Mouse (Mus musculus) intestine, embryonic 16.5 days (tissue): Measurements from ENCODE around the gene Gpr132. TPM values are rescaled to one million over a fixed set of nuclear protein-coding genes. Genes with fewer than 3 reads are reported as not detected.

ENCODE experiments used
- ATAC-seq: fragments of 200-750 bp; cut with Nextera tagmentation; 2 replicates; pipeline ENCODE4 v1.8.0; 2017; ENCODE audit warnings: moderate TSS enrichment, moderate library complexity
- H3K27ac ChIP-seq: fragments of 300-500 bp; sonication (generic); 2 replicates; pipeline ENCODE4 v1.5.1; 2014; ENCODE audit warnings: mild to moderate bottlenecking, low read length
- H3K27me3 ChIP-seq: fragments of 300-500 bp; sonication (generic); replicated peaks from 2 replicates; pipeline ENCODE4 v1.6.1; 2014; ENCODE audit warnings: low read length, control low read depth, mixed read lengths; ENCODE audit not compliant: control insufficient read depth, insufficient read depth
- H3K36me3 ChIP-seq: fragments of 300-500 bp; sonication (generic); 2 replicates; pipeline ENCODE4 v1.6.1; 2014; ENCODE audit warnings: low read length, control low read depth; ENCODE audit not compliant: control insufficient read depth, insufficient read depth
- H3K4me1 ChIP-seq: fragments of 300-500 bp; sonication (generic); 2 replicates; pipeline ENCODE4 v1.6.1; 2014; ENCODE audit warnings: low read length, control low read depth, mixed read lengths; ENCODE audit not compliant: control insufficient read depth, insufficient read depth
- H3K4me2 ChIP-seq: fragments of 300-500 bp; sonication (generic); 2 replicates; pipeline ENCODE4 v1.6.1; 2014; ENCODE audit warnings: low read depth, low read length, control low read depth
- H3K4me3 ChIP-seq: fragments of 300-500 bp; sonication (generic); 2 replicates; pipeline ENCODE4 v1.5.1; 2014; ENCODE audit warnings: mild to moderate bottlenecking, low read length
- H3K9ac ChIP-seq: fragments of 300-500 bp; sonication (generic); 2 replicates; pipeline ENCODE4 v1.6.1; 2014; ENCODE audit warnings: low read depth, low read length
- H3K9me3 ChIP-seq: fragments of 300-500 bp; sonication (generic); 2 replicates; pipeline ENCODE4 v1.6.1; 2016; ENCODE audit warnings: low read length, control low read depth; ENCODE audit not compliant: control insufficient read depth
- WGBS: fragments of 180-500 bp; shearing (Covaris S2); extraction: QIAGEN DNeasy Blood & Tissue Kit; methylation state at CpG from one replicate; pipeline ENCODE4 v1.1.7; 2014; 5-methylcytosine and 5-hydroxymethylcytosine counted together
- polyA plus RNA-seq: library from polyadenylated mRNA; unstranded; fragments of >200 nt; fragmentation: Nextera tagmentation; extraction: Ambion mirVana; gene quantifications from 2 replicates; pipeline ENCODE4 v1.2.1, GENCODE M21; 2015

Gpr132 gene
- polyA plus RNA-seq, 1 experiment from 2014 or later = 0.40 TPM

DNA sequence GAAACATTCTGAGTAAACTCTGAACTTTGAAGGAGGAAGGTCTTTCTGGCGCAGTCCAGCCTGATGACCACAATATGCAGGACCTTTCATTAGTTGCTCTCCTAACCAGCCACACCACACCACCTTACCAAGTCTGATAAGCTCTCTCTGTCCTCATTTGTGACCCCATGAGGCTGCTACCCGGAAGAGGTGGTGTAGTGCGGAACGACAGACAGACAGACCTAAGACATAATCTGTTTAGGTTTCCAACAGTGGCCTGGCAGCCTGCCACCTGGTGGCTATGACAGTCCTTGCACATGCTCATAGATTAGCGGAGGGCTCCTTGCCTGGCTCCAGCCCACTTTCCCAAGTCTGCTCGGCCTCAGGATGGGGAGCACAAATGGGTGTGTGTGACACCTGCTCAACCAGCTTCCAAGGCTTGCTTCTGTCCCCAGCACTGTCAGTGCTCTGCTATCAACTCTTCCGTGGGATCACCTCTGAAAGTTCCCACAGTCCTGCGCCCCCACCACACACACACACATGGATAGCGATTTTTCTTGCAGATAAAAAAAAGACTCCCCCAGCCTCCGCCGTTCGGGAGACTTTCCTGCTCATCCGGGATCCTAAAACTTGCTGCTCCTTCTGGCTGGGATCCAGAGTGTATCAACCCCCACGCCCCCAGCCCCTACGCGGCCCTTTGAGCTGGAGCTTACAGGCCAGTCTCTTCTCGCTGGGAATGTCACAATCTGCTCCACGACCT is 5.6 kb upstream of the Gpr132 start:
- no peaks in the 10 kb centered on the region for H3K36me3 ChIP-seq
- H3K9ac ChIP-seq = peak overlapping the region; percentile 31; the same call in 1 of the 2 replicates
- H3K27ac ChIP-seq = no peak overlapping the region
- ATAC-seq = no peak
- peaks cover 45% of the 10 kb centered on the region for H3K27me3 ChIP-seq
- H3K4me1 ChIP-seq = peaks cover 44% of the 10 kb centered on the region
- H3K9me3 ChIP-seq = no peaks in the 10 kb centered on the region
- H3K4me2 ChIP-seq = peak overlapping the region; percentile 52
- peak overlapping the region; percentile 34 for H3K4me3 ChIP-seq
- WGBS = 15% methylated on average over 18 of the region's 18 CpGs

DNA sequence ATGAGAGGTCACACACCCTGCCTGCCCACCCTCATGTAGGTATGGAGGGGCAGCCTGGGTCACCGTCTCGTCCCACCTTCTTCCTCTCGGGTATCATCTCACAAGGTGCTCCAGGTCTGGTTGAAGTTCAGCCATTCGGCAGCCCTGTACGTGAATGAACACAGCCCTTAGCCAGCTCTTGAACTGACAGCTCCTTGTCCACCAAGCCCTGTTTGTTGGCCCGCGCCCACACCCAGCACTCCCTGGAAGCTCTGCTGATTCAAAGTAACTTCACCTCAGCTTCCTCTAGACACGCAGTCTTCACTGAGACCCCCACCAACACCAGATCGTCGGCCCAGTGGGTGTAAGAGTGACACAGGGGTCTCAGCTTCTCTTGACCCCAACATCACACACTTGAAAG is 5.0 kb upstream of the Gpr132 start:
- Histone ChIP-seq H3K9ac (no peak overlapping the region), H3K4me3 (no peak overlapping the region), H3K27ac (no peak overlapping the region), H3K36me3 (no peaks in the 10 kb centered on the region), H3K4me2 (no peak overlapping the region), H3K27me3 (peaks cover 40% of the 10 kb centered on the region), H3K4me1 (peaks cover 39% of the 10 kb centered on the region), H3K9me3 (no peaks in the 10 kb centered on the region)
- 86% methylated on average over 10 of the region's 10 CpGs for WGBS
- ATAC-seq = no peak

DNA sequence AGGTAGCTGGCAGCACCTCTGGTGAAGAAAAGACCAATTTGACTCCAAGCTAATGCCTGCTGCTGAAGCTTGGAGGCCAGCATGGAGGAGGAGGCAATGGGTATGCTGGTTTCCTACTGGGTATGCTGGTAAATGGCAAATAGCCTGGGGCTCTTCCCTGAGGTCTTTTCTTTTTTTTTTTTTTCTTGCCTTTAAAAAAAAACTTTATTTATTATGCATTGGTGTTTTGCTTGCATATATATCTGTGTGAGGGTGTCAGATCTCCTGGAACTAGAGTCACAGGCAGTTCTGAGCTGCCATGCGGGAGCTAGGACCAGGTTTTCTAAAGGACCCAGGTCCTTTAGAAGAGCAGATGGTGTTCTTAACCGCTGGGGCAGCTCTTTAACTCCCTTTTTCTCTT is 3.2 kb upstream of the Gpr132 start:
- peaks cover 32% of the 10 kb centered on the region for H3K4me1 ChIP-seq
- H3K4me2 ChIP-seq = no peak overlapping the region
- no peaks in the 10 kb centered on the region for H3K36me3 ChIP-seq
- ATAC-seq = no peak
- no peaks in the 10 kb centered on the region for H3K9me3 ChIP-seq
- H3K27ac ChIP-seq = no peak overlapping the region; the same call in 1 of the 2 replicates
- peaks cover 25% of the 10 kb centered on the region for H3K27me3 ChIP-seq
- peak overlapping the region; percentile 39 for H3K9ac ChIP-seq
- WGBS = 84% methylated on average over 2 of the region's 2 CpGs
- no peak overlapping the region for H3K4me3 ChIP-seq

DNA sequence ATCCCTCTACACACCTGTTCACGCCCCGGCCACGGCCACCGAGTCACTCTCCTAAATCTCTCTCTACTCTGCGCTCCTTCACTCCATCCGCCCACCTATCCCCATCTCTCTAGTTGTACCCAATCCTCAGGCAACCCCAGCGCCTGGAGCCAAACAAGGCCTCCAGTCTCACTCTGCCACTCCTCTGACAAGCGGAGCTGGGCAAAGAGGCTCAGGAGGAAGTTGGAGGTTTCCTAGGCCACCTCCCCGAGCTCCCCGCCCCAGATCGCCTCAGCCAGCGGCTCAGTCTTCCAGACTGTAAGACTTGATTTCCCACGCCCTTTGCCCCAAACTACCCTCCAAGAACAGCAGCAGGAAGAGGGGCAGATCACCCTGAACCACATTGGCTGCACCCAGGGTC is 2.7 kb upstream of the Gpr132 start:
- Histone ChIP-seq H3K4me2 (no peak overlapping the region), H3K9ac (peak overlapping the region; percentile 39), H3K4me1 (peaks cover 27% of the 10 kb centered on the region), H3K9me3 (no peaks in the 10 kb centered on the region), H3K27me3 (peaks cover 21% of the 10 kb centered on the region), H3K4me3 (no peak overlapping the region), H3K27ac (no peak overlapping the region; the same call in 1 of the 2 replicates), H3K36me3 (no peaks in the 10 kb centered on the region)
- ATAC-seq = peak; percentile 29; the same call in 1 of the 2 replicates
- 44% methylated on average over 13 of the region's 13 CpGs for WGBS

DNA sequence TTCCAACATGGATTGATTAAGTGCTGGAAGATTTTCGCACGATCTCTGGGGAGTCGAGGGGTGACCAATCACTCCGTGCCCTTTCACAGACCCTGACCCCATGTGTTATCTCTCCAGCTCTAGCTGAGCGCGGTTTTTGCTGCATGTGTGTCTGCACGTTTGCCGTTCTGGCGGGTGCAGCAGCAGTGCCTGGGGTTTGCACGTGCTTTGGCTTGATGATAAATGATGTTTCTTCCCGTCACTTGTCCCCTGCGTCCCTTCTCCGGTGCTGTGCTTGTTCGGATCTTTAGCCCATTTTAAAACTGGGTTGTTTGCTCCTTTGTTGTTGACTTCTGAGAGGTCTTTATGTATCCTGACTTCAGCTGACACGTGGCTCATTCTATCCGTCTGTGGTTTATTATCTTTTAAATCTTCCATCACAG is 1.8 kb upstream of the Gpr132 start:
- Histone ChIP-seq H3K9me3 (no peaks in the 10 kb centered on the region), H3K4me1 (peaks cover 26% of the 10 kb centered on the region), H3K36me3 (no peaks in the 10 kb centered on the region), H3K27ac (no peak overlapping the region), H3K4me2 (no peak overlapping the region), H3K27me3 (peaks cover 13% of the 10 kb centered on the region), H3K4me3 (no peak overlapping the region), H3K9ac (0 out of 2 replicates have a peak overlapping the region, but pooled peaks have one; percentile 4)
- 10% methylated on average over 16 of the region's 16 CpGs for WGBS
- ATAC-seq = no peak

DNA sequence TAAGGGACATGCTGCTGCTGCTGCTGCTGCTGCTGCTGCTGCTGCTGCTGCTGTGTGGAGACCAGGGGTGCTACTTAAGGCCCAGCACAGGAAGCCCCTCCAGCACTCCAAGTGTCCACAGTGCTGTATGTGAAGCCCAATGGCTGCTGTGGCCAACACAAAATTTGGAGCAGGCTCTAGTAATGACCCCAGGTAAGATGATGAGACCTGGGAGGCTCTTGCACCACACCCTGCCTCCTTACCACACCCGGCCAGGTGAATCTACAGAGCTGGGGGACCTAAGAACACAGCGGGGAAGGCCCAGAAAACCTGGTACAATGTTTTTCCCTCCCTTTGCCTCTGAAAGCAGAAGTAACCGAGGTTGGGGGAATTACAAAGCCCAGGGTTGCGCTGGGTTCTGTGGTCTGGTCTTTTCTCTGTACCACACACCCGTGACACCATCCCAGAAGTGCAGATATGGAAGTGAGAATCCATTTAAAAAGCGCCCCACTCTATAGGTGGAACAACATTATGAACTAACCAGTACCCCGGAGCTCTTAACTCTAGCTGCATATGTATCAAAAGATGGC is 838 bp downstream of the Gpr132 start:
- H3K4me3 ChIP-seq = no peak overlapping the region
- no peak overlapping the region for H3K4me2 ChIP-seq
- WGBS = 85% methylated on average over 7 of the region's 7 CpGs
- no peaks in the 10 kb centered on the region for H3K9me3 ChIP-seq
- ATAC-seq = no peak
- no peaks in the 10 kb centered on the region for H3K36me3 ChIP-seq
- peaks cover 22% of the 10 kb centered on the region; the same call in 1 of the 2 replicates for H3K4me1 ChIP-seq
- H3K9ac ChIP-seq = 0 out of 2 replicates have a peak overlapping the region, but pooled peaks have one; percentile 37
- peak overlapping the region; percentile 14; the same call in 1 of the 2 replicates for H3K27ac ChIP-seq
- 0 out of 2 replicates have a peak, but pooled peaks cover 2% of the 10 kb centered on the region for H3K27me3 ChIP-seq

DNA sequence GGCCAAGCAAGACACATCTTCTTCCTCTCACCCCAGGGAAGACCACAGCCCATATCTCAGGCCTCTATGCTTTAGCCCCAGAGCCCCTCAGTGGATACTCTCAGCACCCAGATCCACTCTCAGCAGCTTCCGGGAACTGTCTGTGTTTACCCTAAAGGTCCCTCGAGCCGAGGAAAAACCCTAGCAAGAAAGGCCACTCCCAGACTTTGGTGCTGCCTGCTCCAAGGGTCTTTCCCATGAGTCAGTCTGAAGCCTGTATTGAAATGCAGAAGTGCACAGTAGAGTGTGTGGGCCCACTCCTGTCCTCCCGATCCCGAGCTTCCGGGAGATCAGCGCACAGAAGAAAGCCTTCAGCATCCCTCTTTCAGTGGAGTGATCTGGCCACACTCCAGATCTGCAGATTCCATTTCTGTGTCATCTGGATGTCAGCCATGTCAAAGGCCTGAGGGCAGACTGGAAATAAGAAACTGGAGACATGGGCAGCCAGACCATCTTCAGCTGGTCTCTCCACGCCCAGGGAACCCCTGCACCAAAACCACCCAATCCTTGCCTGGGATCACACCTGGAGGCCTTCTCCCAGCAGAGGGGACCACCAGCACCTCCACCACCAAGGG is 1.5 kb downstream of the Gpr132 start:
- 60% methylated on average over 8 of the region's 8 CpGs for WGBS
- Histone ChIP-seq H3K9me3 (no peaks in the 10 kb centered on the region), H3K27ac (peak overlapping the region; percentile 14; the same call in 1 of the 2 replicates), H3K4me2 (no peak overlapping the region), H3K27me3 (no peaks in the 10 kb centered on the region), H3K4me1 (peaks cover 22% of the 10 kb centered on the region; the same call in 1 of the 2 replicates), H3K36me3 (no peaks in the 10 kb centered on the region), H3K9ac (peak overlapping the region; percentile 37; the same call in 1 of the 2 replicates), H3K4me3 (no peak overlapping the region)
- ATAC-seq = no peak

DNA sequence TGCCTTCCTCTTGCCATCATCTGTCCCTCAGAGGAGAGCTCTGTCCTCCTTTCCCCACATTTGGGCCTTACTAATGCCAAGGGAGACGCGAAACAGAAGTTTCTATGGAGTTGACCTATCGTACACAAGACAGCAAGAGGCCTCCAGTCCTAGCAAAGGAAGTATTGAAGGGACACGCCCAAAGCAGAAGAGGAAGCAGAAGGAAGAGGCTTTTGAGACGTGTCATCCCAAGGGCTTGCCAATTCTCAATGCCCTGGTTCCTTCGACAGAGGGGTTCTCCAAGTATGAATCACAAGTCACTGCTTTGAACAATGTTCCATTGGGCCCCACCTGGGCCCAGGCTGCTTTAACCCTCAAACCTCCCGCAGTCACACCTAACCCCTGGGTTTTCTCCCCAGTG is 3.2 kb downstream of the Gpr132 start:
- H3K4me1 ChIP-seq = peaks cover 12% of the 10 kb centered on the region; the same call in 1 of the 2 replicates
- H3K27ac ChIP-seq = no peak overlapping the region
- no peak for ATAC-seq
- H3K27me3 ChIP-seq = no peaks in the 10 kb centered on the region
- 84% methylated on average over 7 of the region's 7 CpGs for WGBS
- no peaks in the 10 kb centered on the region for H3K36me3 ChIP-seq
- H3K4me3 ChIP-seq = no peak overlapping the region
- H3K4me2 ChIP-seq = no peak overlapping the region
- no peaks in the 10 kb centered on the region for H3K9me3 ChIP-seq
- no peak overlapping the region for H3K9ac ChIP-seq

DNA sequence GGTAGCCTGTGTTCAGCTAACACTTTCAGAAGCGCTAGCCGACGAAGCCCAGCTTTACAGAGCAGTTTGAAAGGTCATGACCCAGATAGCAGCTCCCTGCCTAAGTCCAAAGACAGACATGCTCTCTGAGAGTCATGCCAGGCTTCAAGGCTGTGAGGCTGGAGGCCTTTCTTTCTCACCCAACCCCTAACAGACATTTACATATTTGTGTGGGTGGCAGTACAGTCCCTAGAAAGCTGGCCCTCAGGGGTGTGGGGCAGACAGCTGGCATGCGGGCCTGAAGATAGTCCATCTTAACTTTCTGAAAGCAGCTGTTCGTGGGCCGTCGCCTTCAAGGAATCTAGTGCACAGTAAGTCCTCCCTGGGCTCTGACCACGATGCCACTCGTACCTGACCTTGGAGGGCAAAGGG is 6.1 kb downstream of the Gpr132 start:
- H3K27me3 ChIP-seq = no peaks in the 10 kb centered on the region
- H3K36me3 ChIP-seq = no peaks in the 10 kb centered on the region
- no peaks in the 10 kb centered on the region for H3K9me3 ChIP-seq
- no peak overlapping the region for H3K4me3 ChIP-seq
- 59% methylated on average over 9 of the region's 9 CpGs for WGBS
- no peak overlapping the region for H3K27ac ChIP-seq
- no peak overlapping the region for H3K4me2 ChIP-seq
- H3K4me1 ChIP-seq = peaks cover 6% of the 10 kb centered on the region; the same call in 1 of the 2 replicates
- no peak overlapping the region for H3K9ac ChIP-seq
- no peak for ATAC-seq
